Mouse (Mus musculus): ENCODE data around the gene Polr1c.

GRCm38 (mm10) chr17:46259675-46260074 lies 11.8 kb upstream of the Polr1c start:
- TF ChIP-seq CTCF (IDR thresholded peaks at IDR 0.05; ENCODE audit: control insufficient read depth, insufficient read depth, low read length) (no peak), POLR2A (IDR thresholded peaks at IDR 0.05; ENCODE audit: borderline replicate concordance, control insufficient read depth, low read depth, low read length) (no peak)

Measured in bone marrow, adult 2 months (tissue).